Mouse (Mus musculus) midbrain, postnatal 0 days (tissue): ENCODE measurements around the gene Rnf126. TPM values are rescaled to one million over a fixed set of nuclear protein-coding genes. Genes with fewer than 3 reads are reported as not detected.

Experiments
- ATAC-seq: fragments of 200-750 bp; cut with Nextera tagmentation; 2 replicates; pipeline ENCODE4 v1.8.0; 2017; ENCODE audit warnings: moderate number of reproducible peaks, mild to moderate bottlenecking, moderate TSS enrichment, moderate library complexity; ENCODE audit not compliant: low FRiP score
- DNase-seq: peaks from one replicate; pipeline ENCODE4 v3.0.0-alpha.2; 2015; ENCODE audit warnings: low spot score
- H3K27ac ChIP-seq: fragments of 300-500 bp; sonication (generic); 2 replicates; pipeline ENCODE4 v1.5.1; 2014; ENCODE audit warnings: low read depth, mild to moderate bottlenecking, low read length, mixed read lengths
- H3K27me3 ChIP-seq: fragments of 300-500 bp; sonication (generic); 2 replicates; pipeline ENCODE4 v1.6.1; 2014; ENCODE audit warnings: low read length, control low read depth, mixed read lengths; ENCODE audit not compliant: insufficient read depth
- H3K36me3 ChIP-seq: fragments of 300-500 bp; sonication (generic); 2 replicates; pipeline ENCODE4 v1.6.1; 2014; ENCODE audit warnings: low read length, control low read depth, mixed read lengths; ENCODE audit not compliant: insufficient read depth
- H3K4me1 ChIP-seq: fragments of 300-500 bp; sonication (generic); 2 replicates; pipeline ENCODE4 v1.6.1; 2014; ENCODE audit warnings: mild to moderate bottlenecking, control low read depth, antibody characterized with exemption, low read length, mixed read lengths; ENCODE audit not compliant: insufficient read depth
- H3K4me2 ChIP-seq: fragments of 300-500 bp; sonication (generic); 2 replicates; pipeline ENCODE4 v1.6.1; 2014; ENCODE audit warnings: low read depth, mild to moderate bottlenecking, low read length, mixed read lengths; ENCODE audit not compliant: poor library complexity, severe bottlenecking
- H3K4me3 ChIP-seq: fragments of 300-500 bp; sonication (generic); 2 replicates; pipeline ENCODE4 v1.5.1; 2014; ENCODE audit warnings: low read depth, mild to moderate bottlenecking, low read length, moderate library complexity
- H3K9ac ChIP-seq: fragments of 300-500 bp; sonication (generic); replicated peaks from 2 replicates; pipeline ENCODE4 v1.6.1; 2014; ENCODE audit warnings: mild to moderate bottlenecking, low read length, moderate library complexity, mixed read lengths; ENCODE audit not compliant: poor library complexity, severe bottlenecking
- H3K9me3 ChIP-seq: fragments of 300-500 bp; sonication (generic); 2 replicates; pipeline ENCODE4 v1.6.1; 2016; ENCODE audit warnings: low read length, control low read depth
- CTCF ChIP-seq: IDR thresholded peaks from 2 replicates; pipeline ENCODE4 v1.5.1; 2016; ENCODE audit warnings: antibody characterized with exemption, mild to moderate bottlenecking
- WGBS: fragments of 180-500 bp; shearing (Covaris S2); extraction: QIAGEN DNeasy Blood & Tissue Kit; methylation state at CpG from one replicate; pipeline ENCODE4 v1.1.7; 2014; 5-methylcytosine and 5-hydroxymethylcytosine counted together
- polyA plus RNA-seq: library from polyadenylated mRNA; unstranded; fragments of >200 nt; fragmentation: Nextera tagmentation; extraction: Ambion mirVana; gene quantifications from 2 replicates; pipeline ENCODE4 v1.2.1, GENCODE M21; 2015
- total RNA-seq: library from RNA; depleted of rRNA; stranded (reverse); fragments of >200 nt; gene quantifications from 2 replicates; pipeline ENCODE4 v1.2.3, GENCODE M21; 2014

Rnf126 gene
- total and polyA plus RNA-seq, 2 experiments from 2014 or later: 107 to 134 TPM

- ATAC-seq: no peak
- 44% methylated on average over 11 of the region's 11 CpGs for WGBS
These were observed 41.1 kb upstream of the Rnf126 start for GRCm38 (mm10) chr10:79807826-79808225.

GRCm38 (mm10) chr10:79806972-79807371, 40.2 kb upstream of the Rnf126 start:
- no peak for TF ChIP-seq CTCF
- ATAC-seq (no peak), DNase-seq (no peak)
- Histone ChIP-seq H3K4me2 (no peak overlapping the region), H3K4me1 (peaks cover 17% of the 10 kb centered on the region), H3K4me3 (no peak overlapping the region), H3K36me3 (peaks cover 26% of the 10 kb centered on the region), H3K9me3 (no peaks in the 10 kb centered on the region), H3K27ac (no peak overlapping the region), H3K9ac (no peak overlapping the region), H3K27me3 (no peaks in the 10 kb centered on the region)
- 84% methylated on average over 10 of the region's 10 CpGs for WGBS

More at GRCm38 (mm10) chr10:79807826-79808225, 41.1 kb upstream of the Rnf126 start:
- no peaks in the 10 kb centered on the region for H3K27me3 ChIP-seq
- H3K27ac ChIP-seq: peak overlapping the region; percentile 32; the same call in 1 of the 2 replicates
- H3K36me3 ChIP-seq: peaks cover 32% of the 10 kb centered on the region
- DNase-seq: peak; percentile 51
- H3K4me3 ChIP-seq: no peak overlapping the region
- no peaks in the 10 kb centered on the region for H3K9me3 ChIP-seq
- no peak overlapping the region for H3K4me2 ChIP-seq
- peaks cover 9% of the 10 kb centered on the region for H3K4me1 ChIP-seq
- no peak for TF ChIP-seq CTCF
- no peak overlapping the region for H3K9ac ChIP-seq

- Histone ChIP-seq H3K9me3 (no peaks in the 10 kb centered on the region), H3K4me2 (no peak overlapping the region), H3K4me1 (peaks cover 19% of the 10 kb centered on the region), H3K4me3 (no peak overlapping the region), H3K27me3 (no peaks in the 10 kb centered on the region), H3K36me3 (peaks cover 23% of the 10 kb centered on the region), H3K27ac (no peak overlapping the region), H3K9ac (no peak overlapping the region)
- TF ChIP-seq CTCF: no peak
- DNase-seq (no peak), ATAC-seq (no peak)
- WGBS: 87% methylated on average over 9 of the region's 9 CpGs
These were observed 39.6 kb upstream of the Rnf126 start for GRCm38 (mm10) chr10:79806331-79806730.

- whole genome bisulfite sequencing: 78% methylated on average over 11 of the region's 11 CpGs
- TF ChIP-seq CTCF: no peak
- DNase-seq: no peak
- ATAC-seq: no peak
- 0 out of 2 replicates have a peak overlapping the region, but pooled peaks have one; percentile 9 for H3K9ac ChIP-seq
- H3K4me3 ChIP-seq: no peak overlapping the region
- peaks cover 20% of the 10 kb centered on the region for H3K36me3 ChIP-seq
- no peak overlapping the region; the same call in 1 of the 2 replicates for H3K27ac ChIP-seq
- no peaks in the 10 kb centered on the region for H3K9me3 ChIP-seq
- no peaks in the 10 kb centered on the region for H3K27me3 ChIP-seq
- H3K4me2 ChIP-seq: no peak overlapping the region
- peaks cover 19% of the 10 kb centered on the region for H3K4me1 ChIP-seq
These were observed 38.9 kb upstream of the Rnf126 start for GRCm38 (mm10) chr10:79805636-79806035.

GRCm38 (mm10) chr10:79803716-79804323, 37.1 kb upstream of the Rnf126 start:
- H3K27ac ChIP-seq: peak overlapping the region; percentile 75
- DNase-seq (peak; percentile 88), ATAC-seq (peak; percentile 88)
- no peaks in the 10 kb centered on the region for H3K9me3 ChIP-seq
- H3K4me3 ChIP-seq: peak overlapping the region; percentile 12; the same call in 1 of the 2 replicates
- peak overlapping the region; percentile 37 for H3K9ac ChIP-seq
- H3K36me3 ChIP-seq: peaks cover 13% of the 10 kb centered on the region
- H3K4me2 ChIP-seq: peak overlapping the region; percentile 44
- H3K27me3 ChIP-seq: no peaks in the 10 kb centered on the region
- no peak for TF ChIP-seq CTCF
- 5% methylated on average over 29 of the region's 29 CpGs for WGBS
- peaks cover 19% of the 10 kb centered on the region for H3K4me1 ChIP-seq

GRCm38 (mm10) chr10:79802331-79802971, 35.7 kb upstream of the Rnf126 start:
- TF ChIP-seq CTCF: no peak
- H3K27ac ChIP-seq: peak overlapping the region; percentile 75
- peaks cover 3% of the 10 kb centered on the region; the same call in 1 of the 2 replicates for H3K36me3 ChIP-seq
- peaks cover 21% of the 10 kb centered on the region for H3K4me1 ChIP-seq
- DNase-seq (no peak), ATAC-seq (no peak)
- no peaks in the 10 kb centered on the region for H3K9me3 ChIP-seq
- no peak overlapping the region for H3K4me3 ChIP-seq
- no peaks in the 10 kb centered on the region for H3K27me3 ChIP-seq
- 0 out of 2 replicates have a peak overlapping the region, but pooled peaks have one; percentile 1 for H3K4me2 ChIP-seq
- 0 out of 2 replicates have a peak overlapping the region, but pooled peaks have one; percentile 37 for H3K9ac ChIP-seq
- 30% methylated on average over 11 of the region's 11 CpGs for WGBS
